Mouse (Mus musculus): ENCODE measurements around the gene St3gal5. TPM values are rescaled to one million over a fixed set of nuclear protein-coding genes. Genes with fewer than 3 reads are reported as not detected.

Gene St3gal5
- total and polyA plus RNA-seq, 3 experiments, result 4.0 to 21.4 (median 19.8) TPM

DNA sequence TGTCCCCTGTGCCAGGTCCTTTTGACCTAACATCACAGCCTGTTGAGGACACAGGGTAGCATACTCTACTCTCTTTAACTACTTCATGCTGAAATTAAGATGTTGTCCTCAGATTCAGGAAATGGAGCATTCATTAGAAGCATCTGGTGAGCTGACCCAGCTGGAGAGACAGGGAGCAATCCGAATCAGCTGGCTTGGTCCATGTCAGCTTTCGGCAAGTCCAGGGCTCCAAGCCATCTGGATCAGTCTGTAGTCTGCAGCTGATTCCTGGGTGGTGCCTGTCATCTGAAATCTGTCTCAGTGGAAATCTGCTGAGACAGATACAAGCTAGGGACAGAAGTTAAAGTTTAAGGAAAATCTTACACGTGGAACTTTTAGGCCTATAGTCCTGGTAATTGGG is 23.9 kb downstream of the St3gal5 start:
- Histone ChIP-seq H3K4me3 (replicated peaks in 1 of 3; ENCODE audit: low read depth in 2 of 3, low read length in 2 of 3, poor library complexity in 1 of 3) (no peak overlapping the region), H3K4me1 (ENCODE audit: control insufficient read depth in 1 of 2, insufficient read depth in 2 of 2) (peaks cover 5 to 31% of the 10 kb centered on the region in 2 experiments), H3K79me2 (replicated peaks; ENCODE audit: control insufficient read depth, extremely low read depth, insufficient read depth, poor library complexity, severe bottlenecking) (peaks cover 7% of the 10 kb centered on the region; the same call in 1 of the 2 replicates), H3K4me2 (ENCODE audit: insufficient read depth, low read depth, poor library complexity, severe bottlenecking) (no peak overlapping the region), H3K27ac (ENCODE audit: insufficient read depth, low read depth) (no peak overlapping the region), H3K27me3 (replicated peaks) (no peaks in the 10 kb centered on the region), H3K36me3 (replicated peaks in 1 of 2; ENCODE audit: control insufficient read depth in 1 of 2, insufficient read depth in 1 of 2, low read length in 1 of 2) (peaks cover 5 to 8% of the 10 kb centered on the region in 2 experiments), H3K9ac (ENCODE audit: insufficient read depth, low read depth) (no peak overlapping the region), H3K9me3 (replicated peaks; ENCODE audit: low read length) (no peaks in the 10 kb centered on the region)
- no peak for DNase-seq (ENCODE audit: extremely low read depth)
- TF ChIP-seq EP300 (IDR thresholded peaks at IDR 0.05; ENCODE audit: low read length), result no peak
- no peak for TF ChIP-seq BHLHE40 (IDR thresholded peaks at IDR 0.05; ENCODE audit: low read depth, low read length)
- TF ChIP-seq GABPA (IDR thresholded peaks at IDR 0.05; ENCODE audit: insufficient replicate concordance, low read depth, low read length), result no peak
- TF ChIP-seq NRF1 (IDR thresholded peaks at IDR 0.05; ENCODE audit: low read depth, low read length), result no peak
- TF ChIP-seq CHD2 (IDR thresholded peaks at IDR 0.05; ENCODE audit: low read length), result no peak
- TF ChIP-seq MYC (IDR thresholded peaks at IDR 0.05; ENCODE audit: low read depth, low read length), result no peak
- TF ChIP-seq RAD21 (IDR thresholded peaks at IDR 0.05; ENCODE audit: low read depth, low read length), result no peak
- TF ChIP-seq MEF2A (IDR thresholded peaks at IDR 0.05; ENCODE audit: borderline replicate concordance, low read depth, low read length), result no peak
- TF ChIP-seq MAX (IDR thresholded peaks at IDR 0.05; ENCODE audit: low read length), result no peak
- no peak for TF ChIP-seq SMC3 (IDR thresholded peaks at IDR 0.05; ENCODE audit: low read depth, low read length)
- no peak for TF ChIP-seq IRF4 (IDR thresholded peaks at IDR 0.05; ENCODE audit: low read depth, low read length)
- no peak for TF ChIP-seq JUN (IDR thresholded peaks at IDR 0.05; ENCODE audit: insufficient read depth, low read depth, low read length)
- no peak for TF ChIP-seq MXI1 (IDR thresholded peaks at IDR 0.05; ENCODE audit: low read depth, low read length)
- TF ChIP-seq JUND (conservative IDR thresholded peaks at IDR 0.05; ENCODE audit: low read depth, low read length), result no peak
- in situ Hi-C loops (cut with MboI; ENCODE audit: low pct_ligation_motif_present, low pct_unique_long_range_greater_than_20kb, low sequenced_read_pairs) (no loop called here), dilution Hi-C loops (cut with MboI; ENCODE audit: extremely low pct_ligation_motif_present, extremely low pct_unique_long_range_greater_than_20kb, low sequenced_read_pairs) (no loop called here)

DNA sequence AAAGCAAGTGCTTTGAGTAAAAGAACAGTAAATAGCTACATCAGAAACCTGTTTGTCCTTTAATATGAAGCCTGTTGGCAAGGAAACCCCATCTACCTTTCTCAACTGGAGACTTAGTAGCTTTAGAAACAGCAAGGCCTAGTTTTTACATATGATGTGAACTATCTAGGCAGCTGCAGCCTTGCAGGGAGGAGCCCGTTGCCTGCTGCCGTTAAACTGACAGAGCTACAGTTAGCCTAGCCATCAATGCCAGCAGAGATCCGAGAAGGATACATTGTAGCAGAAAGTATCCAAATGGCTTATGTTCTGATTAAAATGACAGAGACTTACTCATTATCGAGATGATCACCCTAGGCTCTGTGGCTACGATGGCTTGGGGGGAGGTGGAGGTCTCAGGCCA is 25.1 kb downstream of the St3gal5 start:
- Histone ChIP-seq H3K79me2 (replicated peaks; ENCODE audit: control insufficient read depth, extremely low read depth, insufficient read depth, poor library complexity, severe bottlenecking) (peaks cover 5% of the 10 kb centered on the region; the same call in 1 of the 2 replicates), H3K9me3 (replicated peaks; ENCODE audit: low read length) (no peaks in the 10 kb centered on the region), H3K4me3 (replicated peaks in 1 of 3; ENCODE audit: low read depth in 2 of 3, low read length in 2 of 3, poor library complexity in 1 of 3) (no peak overlapping the region), H3K27ac (ENCODE audit: insufficient read depth, low read depth) (no peak overlapping the region), H3K9ac (ENCODE audit: insufficient read depth, low read depth) (no peak overlapping the region), H3K4me1 (ENCODE audit: control insufficient read depth in 1 of 2, insufficient read depth in 2 of 2) (peaks cover 2 to 25% of the 10 kb centered on the region in 2 experiments; a peak in 3 of 4 replicates), H3K36me3 (replicated peaks in 1 of 2; ENCODE audit: control insufficient read depth in 1 of 2, insufficient read depth in 1 of 2, low read length in 1 of 2) (peaks cover 5 to 9% of the 10 kb centered on the region in 2 experiments), H3K27me3 (replicated peaks) (no peaks in the 10 kb centered on the region), H3K4me2 (ENCODE audit: insufficient read depth, low read depth, poor library complexity, severe bottlenecking) (no peak overlapping the region)
- no peak for DNase-seq (ENCODE audit: extremely low read depth)
- no peak for TF ChIP-seq PAX5 (IDR thresholded peaks at IDR 0.05; ENCODE audit: low read length)
- TF ChIP-seq ZC3H11A (IDR thresholded peaks at IDR 0.05; ENCODE audit: low read depth, low read length), result no peak
- TF ChIP-seq E2F4 (IDR thresholded peaks at IDR 0.05; ENCODE audit: insufficient replicate concordance, low read depth, low read length), result no peak
- TF ChIP-seq NRF1 (IDR thresholded peaks at IDR 0.05; ENCODE audit: low read depth, low read length), result no peak
- TF ChIP-seq SIN3A (IDR thresholded peaks at IDR 0.05; ENCODE audit: low read length), result no peak
- dilution Hi-C loops (cut with MboI; ENCODE audit: extremely low pct_ligation_motif_present, extremely low pct_unique_long_range_greater_than_20kb, low sequenced_read_pairs) (no loop called here), in situ Hi-C loops (cut with MboI; ENCODE audit: low pct_ligation_motif_present, low pct_unique_long_range_greater_than_20kb, low sequenced_read_pairs) (no loop called here)
